Mouse (Mus musculus) midbrain, embryonic 12.5 days (tissue): ENCODE measurements around the gene Npy. TPM values are rescaled to one million over a fixed set of nuclear protein-coding genes. Genes with fewer than 3 reads are reported as not detected.
A peak's percentile ranks its signal among the peaks of the same experiment; 100 is the strongest.

ENCODE experiments used
- ATAC-seq: fragments of 200-750 bp; cut with Nextera tagmentation; 2 replicates; pipeline ENCODE4 v1.8.0; 2017; ENCODE audit warnings: low read depth, moderate TSS enrichment, moderate library complexity; ENCODE audit not compliant: low FRiP score
- H3K27ac ChIP-seq: fragments of 300-500 bp; sonication (generic); replicated peaks from 2 replicates; pipeline ENCODE4 v1.5.1; 2016; ENCODE audit warnings: mild to moderate bottlenecking
- H3K27me3 ChIP-seq: fragments of 300-500 bp; sonication (generic); 2 replicates; pipeline ENCODE4 v1.6.1; 2016; ENCODE audit warnings: mild to moderate bottlenecking
- H3K36me3 ChIP-seq: fragments of 300-500 bp; sonication (generic); 2 replicates; pipeline ENCODE4 v1.6.1; 2016
- H3K4me1 ChIP-seq: fragments of 300-500 bp; sonication (generic); 2 replicates; pipeline ENCODE4 v1.6.1; 2016
- H3K4me2 ChIP-seq: fragments of 300-500 bp; sonication (generic); replicated peaks from 2 replicates; pipeline ENCODE4 v1.6.1; 2016; ENCODE audit warnings: mild to moderate bottlenecking, moderate library complexity
- H3K4me3 ChIP-seq: fragments of 300-500 bp; sonication (generic); 2 replicates; pipeline ENCODE4 v1.5.1; 2016; ENCODE audit warnings: mild to moderate bottlenecking
- H3K9ac ChIP-seq: fragments of 300-500 bp; sonication (generic); replicated peaks from 2 replicates; pipeline ENCODE4 v1.6.1; 2016; ENCODE audit warnings: mild to moderate bottlenecking, moderate library complexity
- H3K9me3 ChIP-seq: fragments of 300-500 bp; sonication (generic); 2 replicates; pipeline ENCODE4 v1.6.1; 2016; ENCODE audit warnings: mild to moderate bottlenecking
- WGBS: fragments of 180-500 bp; shearing (Covaris S2); methylation state at CpG from one replicate; pipeline ENCODE4 v1.1.7; 2016; 5-methylcytosine and 5-hydroxymethylcytosine counted together
- polyA plus RNA-seq: library from polyadenylated mRNA; unstranded; fragments of >200 nt; fragmentation: Nextera tagmentation; extraction: Ambion mirVana; gene quantifications from 2 replicates; pipeline ENCODE4 v1.2.1, GENCODE M21; 2016

Gene Npy
- 14.6 and 19.5 TPM in 2 replicates for polyA plus RNA-seq

GRCm38 (mm10) chr6:49821961-49822870, at the start of gene Npy:
Gene Npy, plus strand, starts transcription at chr6:49822710.
- WGBS: under 1% methylated on average over 66 of the region's 66 CpGs
- peak; percentile 62 for ATAC-seq
- Histone ChIP-seq H3K36me3 (no peaks in the 10 kb centered on the region), H3K9ac (peak within 1 kb of the TSS; percentile 45), H3K4me2 (peak within 1 kb of the TSS; percentile 80), H3K27me3 (peaks cover 57% of the 10 kb centered on the region), H3K4me3 (peak within 1 kb of the TSS; percentile 43), H3K27ac (no peak within 1 kb of the TSS), H3K4me1 (peaks cover 14% of the 10 kb centered on the region), H3K9me3 (no peaks in the 10 kb centered on the region)

GRCm38 (mm10) chr6:49775006-49775405, 47.5 kb upstream of the Npy start:
- WGBS: 63% methylated on average over 8 of the region's 8 CpGs
- Histone ChIP-seq H3K9ac (no peak overlapping the region), H3K4me2 (no peak overlapping the region), H3K4me3 (no peak overlapping the region), H3K36me3 (no peaks in the 10 kb centered on the region), H3K27ac (no peak overlapping the region), H3K9me3 (no peaks in the 10 kb centered on the region), H3K27me3 (no peaks in the 10 kb centered on the region), H3K4me1 (peaks cover 36% of the 10 kb centered on the region; the same call in 1 of the 2 replicates)
- no peak for ATAC-seq

GRCm38 (mm10) chr6:49778109-49778508, 44.4 kb upstream of the Npy start:
- Histone ChIP-seq H3K27me3 (no peaks in the 10 kb centered on the region), H3K4me3 (no peak overlapping the region), H3K36me3 (no peaks in the 10 kb centered on the region), H3K9me3 (no peaks in the 10 kb centered on the region), H3K27ac (peak overlapping the region; percentile 44; the same call in 1 of the 2 replicates), H3K4me2 (no peak overlapping the region), H3K4me1 (peaks cover 31% of the 10 kb centered on the region; the same call in 1 of the 2 replicates), H3K9ac (no peak overlapping the region)
- ATAC-seq: no peak
- WGBS: 75% methylated on average over 13 of the region's 13 CpGs

- Histone ChIP-seq H3K4me3 (no peak overlapping the region), H3K36me3 (no peaks in the 10 kb centered on the region), H3K27me3 (no peaks in the 10 kb centered on the region), H3K9me3 (no peaks in the 10 kb centered on the region), H3K4me1 (peaks cover 28% of the 10 kb centered on the region; the same call in 1 of the 2 replicates), H3K27ac (no peak overlapping the region), H3K4me2 (no peak overlapping the region), H3K9ac (no peak overlapping the region)
- WGBS: 89% methylated on average over 9 of the region's 9 CpGs
- no peak for ATAC-seq
These were observed 43.8 kb upstream of the Npy start for GRCm38 (mm10) chr6:49778729-49779128.

- Histone ChIP-seq H3K9me3 (no peaks in the 10 kb centered on the region), H3K4me3 (no peak overlapping the region), H3K27me3 (no peaks in the 10 kb centered on the region), H3K9ac (no peak overlapping the region), H3K4me2 (no peak overlapping the region), H3K4me1 (peaks cover 23% of the 10 kb centered on the region; the same call in 1 of the 2 replicates), H3K36me3 (no peaks in the 10 kb centered on the region), H3K27ac (peak overlapping the region; percentile 31)
- 19% methylated on average over 7 of the region's 7 CpGs for WGBS
- peak; percentile 44; the same call in 1 of the 2 replicates for ATAC-seq
These were observed 42.9 kb upstream of the Npy start for GRCm38 (mm10) chr6:49779606-49780005.

GRCm38 (mm10) chr6:49780846-49781400, 41.6 kb upstream of the Npy start:
- WGBS: 91% methylated on average over 9 of the region's 9 CpGs
- Histone ChIP-seq H3K4me2 (no peak overlapping the region), H3K9me3 (no peaks in the 10 kb centered on the region), H3K4me1 (peaks cover 16% of the 10 kb centered on the region; the same call in 1 of the 2 replicates), H3K27ac (no peak overlapping the region), H3K9ac (no peak overlapping the region), H3K27me3 (no peaks in the 10 kb centered on the region), H3K36me3 (no peaks in the 10 kb centered on the region), H3K4me3 (no peak overlapping the region)
- no peak for ATAC-seq

GRCm38 (mm10) chr6:49781852-49782251, 40.7 kb upstream of the Npy start:
- Histone ChIP-seq H3K4me3 (no peak overlapping the region), H3K27me3 (no peaks in the 10 kb centered on the region), H3K9me3 (no peaks in the 10 kb centered on the region), H3K4me1 (peaks cover 16% of the 10 kb centered on the region; the same call in 1 of the 2 replicates), H3K4me2 (no peak overlapping the region), H3K36me3 (no peaks in the 10 kb centered on the region), H3K9ac (no peak overlapping the region), H3K27ac (no peak overlapping the region)
- WGBS: 84% methylated on average over 5 of the region's 5 CpGs
- ATAC-seq: no peak

GRCm38 (mm10) chr6:49782679-49783078, 39.8 kb upstream of the Npy start:
- Histone ChIP-seq H3K9ac (no peak overlapping the region), H3K4me1 (peaks cover 16% of the 10 kb centered on the region; the same call in 1 of the 2 replicates), H3K27ac (no peak overlapping the region), H3K9me3 (no peaks in the 10 kb centered on the region), H3K27me3 (no peaks in the 10 kb centered on the region), H3K4me2 (no peak overlapping the region), H3K4me3 (no peak overlapping the region), H3K36me3 (no peaks in the 10 kb centered on the region)
- no peak for ATAC-seq
- WGBS: 95% methylated on average over 7 of the region's 7 CpGs

- no peaks in the 10 kb centered on the region for H3K36me3 ChIP-seq
- H3K4me3 ChIP-seq: no peak overlapping the region
- H3K9ac ChIP-seq: no peak overlapping the region
- H3K4me1 ChIP-seq: no peaks in the 10 kb centered on the region
- H3K4me2 ChIP-seq: no peak overlapping the region
- H3K9me3 ChIP-seq: no peaks in the 10 kb centered on the region
- H3K27ac ChIP-seq: no peak overlapping the region
- no peaks in the 10 kb centered on the region for H3K27me3 ChIP-seq
- WGBS: 77% methylated on average over 12 of the region's 12 CpGs
- no peak for ATAC-seq
These were observed 30.0 kb upstream of the Npy start for GRCm38 (mm10) chr6:49792524-49792923.

GRCm38 (mm10) chr6:49804105-49804504, 18.4 kb upstream of the Npy start:
- Histone ChIP-seq H3K4me2 (no peak overlapping the region), H3K27me3 (0 out of 2 replicates have a peak, but pooled peaks cover 5% of the 10 kb centered on the region), H3K9me3 (no peaks in the 10 kb centered on the region), H3K36me3 (no peaks in the 10 kb centered on the region), H3K9ac (no peak overlapping the region), H3K27ac (no peak overlapping the region), H3K4me3 (no peak overlapping the region), H3K4me1 (peaks cover 8% of the 10 kb centered on the region)
- no peak for ATAC-seq
- WGBS: 56% methylated on average over 8 of the region's 8 CpGs

GRCm38 (mm10) chr6:49808076-49808475, 14.4 kb upstream of the Npy start:
- H3K9ac ChIP-seq: no peak overlapping the region
- ATAC-seq: no peak
- H3K36me3 ChIP-seq: no peaks in the 10 kb centered on the region
- peak overlapping the region; percentile 45 for H3K4me2 ChIP-seq
- H3K9me3 ChIP-seq: no peaks in the 10 kb centered on the region
- H3K27me3 ChIP-seq: 0 out of 2 replicates have a peak, but pooled peaks cover 5% of the 10 kb centered on the region
- WGBS: 18% methylated on average over 13 of the region's 13 CpGs
- H3K27ac ChIP-seq: no peak overlapping the region
- H3K4me3 ChIP-seq: peak overlapping the region; percentile 25
- peaks cover 8% of the 10 kb centered on the region for H3K4me1 ChIP-seq

- H3K27ac ChIP-seq: no peak overlapping the region
- no peak for ATAC-seq
- H3K27me3 ChIP-seq: peaks cover 18% of the 10 kb centered on the region
- peaks cover 5% of the 10 kb centered on the region for H3K4me1 ChIP-seq
- no peaks in the 10 kb centered on the region for H3K36me3 ChIP-seq
- H3K4me3 ChIP-seq: no peak overlapping the region
- no peaks in the 10 kb centered on the region for H3K9me3 ChIP-seq
- no peak overlapping the region for H3K4me2 ChIP-seq
- no peak overlapping the region for H3K9ac ChIP-seq
- 87% methylated on average over 5 of the region's 5 CpGs for WGBS
These were observed 5.3 kb upstream of the Npy start for GRCm38 (mm10) chr6:49817183-49817582.
